Mouse (Mus musculus) liver, adult 2 months (tissue): ENCODE measurements around the gene Crb1.

ENCODE experiments used
- CTCF ChIP-seq: fragments of 200-500 bp; IDR thresholded peaks from 2 replicates; pipeline ENCODE4 v1.5.1; 2011; ENCODE audit warnings: low read depth, low read length, control low read depth
- POLR2A ChIP-seq: fragments of 200-500 bp; IDR thresholded peaks from 2 replicates; pipeline ENCODE4 v1.6.1; 2011; ENCODE audit warnings: low read length, control low read depth; ENCODE audit not compliant: insufficient read depth; ENCODE audit errors: extremely low read depth

DNA sequence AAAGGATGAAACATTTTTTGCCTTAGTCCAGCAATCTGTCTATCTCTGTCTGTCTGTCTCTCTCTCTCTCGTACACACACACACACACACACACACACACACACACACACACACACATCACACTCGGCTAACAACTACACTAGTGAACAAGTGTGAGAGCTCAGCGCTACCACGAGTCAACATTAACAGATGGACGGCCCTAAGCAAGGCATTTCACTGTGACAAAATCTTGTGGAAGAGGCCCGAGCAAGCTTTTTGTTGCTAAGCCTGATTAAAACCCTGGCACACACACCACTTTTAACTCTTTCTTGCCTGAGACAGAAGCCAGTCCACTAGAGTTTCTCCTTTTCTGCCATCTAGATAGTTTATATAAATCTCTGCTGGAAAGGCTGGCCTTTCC lies 223.4 kb downstream of the Crb1 start:
- TF ChIP-seq CTCF (no peak), POLR2A (no peak)
